Mouse (Mus musculus): ENCODE results near the gene Fam219a.

DNA sequence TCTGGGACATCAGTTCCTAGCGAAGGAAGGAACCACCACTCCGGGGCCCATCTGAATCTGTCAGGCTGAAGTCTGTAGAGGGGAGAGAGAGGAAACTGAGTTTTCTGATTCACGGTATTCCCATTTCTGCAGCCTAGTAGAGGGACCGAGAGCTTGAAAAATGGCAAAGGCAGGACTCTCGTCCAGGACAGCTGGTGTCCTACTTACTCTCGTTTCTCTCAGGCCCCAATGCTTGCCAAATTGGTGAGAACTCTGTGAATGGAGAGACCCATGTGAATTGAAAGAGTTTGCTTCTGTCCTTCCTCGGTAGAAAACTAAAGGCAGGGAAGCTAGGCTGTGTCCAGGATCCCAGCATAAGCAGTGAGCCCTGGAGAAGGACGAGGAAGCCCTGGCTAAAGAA, 69.7 kb downstream of the Fam219a start:
- TF ChIP-seq CTCF (IDR thresholded peaks at IDR 0.05; ENCODE audit: extremely low read depth, insufficient read depth, insufficient read length, insufficient replicate concordance) (no peak), POLR2A (IDR thresholded peaks at IDR 0.05; ENCODE audit: low read depth, low read length) (no peak)
